Mouse (Mus musculus) common myeloid progenitor, adult 5-6 weeks (primary cell): ENCODE data around the gene Vmn2r70. TPM values are rescaled to one million over a fixed set of nuclear protein-coding genes. Genes with fewer than 3 reads are reported as not detected.

ENCODE experiments used
- ATAC-seq: replicated peaks from 2 replicates; pipeline ENCODE4 v1.8.0; 2016; ENCODE audit warnings: low read depth, mild to moderate bottlenecking, moderate TSS enrichment, inconsistent platforms; ENCODE audit not compliant: poor library complexity, severe bottlenecking
- total RNA-seq: library from RNA; stranded (forward); fragments of 200-1000, 187-1606 nt; gene quantifications from 2 replicates; pipeline ENCODE4 v1.2.3, GENCODE M21; 2017

Gene Vmn2r70
- not detected in 2 replicates for total RNA-seq

- no peak for ATAC-seq
These were observed at the start of gene Vmn2r70 for GRCm38 (mm10) chr7:85569092-85569491. Vmn2r70 (minus strand) TSS chr7:85569192.

GRCm38 (mm10) chr7:85562787-85563186 is 6.2 kb downstream of the Vmn2r70 start, which contains the start of gene Vmn2r71:
Vmn2r71 (plus strand) TSS chr7:85563087.
- ATAC-seq = no peak

- no peak for ATAC-seq
These were observed 25.9 kb downstream of the Vmn2r70 start for GRCm38 (mm10) chr7:85543118-85543517.

- no peak for ATAC-seq
These were observed 26.9 kb downstream of the Vmn2r70 start for GRCm38 (mm10) chr7:85542108-85542507.

Other genes starting within 250 kb of the Vmn2r70 start
- gene Vmn2r69, start 153.3 kb downstream of the Vmn2r70 start, total RNA-seq = not detected in 2 replicates
- not detected in 2 replicates for gene Vmn2r71, start 6.1 kb downstream of the Vmn2r70 start, total RNA-seq
- gene Vmn2r72, start 185.9 kb upstream of the Vmn2r70 start, total RNA-seq = not detected in 2 replicates